Mouse (Mus musculus) small intestine, adult 2 months (tissue): Measurements from ENCODE around the gene Cacng2. TPM values are rescaled to one million over a fixed set of nuclear protein-coding genes. Genes with fewer than 3 reads are reported as not detected.
A peak's percentile ranks its signal among the peaks of the same experiment; 100 is the strongest.

Source experiments
- H3K27ac ChIP-seq: fragments of 200-500 bp; 2 replicates; pipeline ENCODE4 v1.5.1; 2012; ENCODE audit warnings: low read depth, low read length, control low read depth, inconsistent platforms; ENCODE audit not compliant: insufficient read depth
- H3K27me3 ChIP-seq: fragments of 200-500 bp; 2 replicates; pipeline ENCODE4 v1.6.1; 2012; ENCODE audit warnings: mild to moderate bottlenecking, moderate library complexity, low read length, inconsistent platforms; ENCODE audit not compliant: control insufficient read depth, insufficient read depth
- H3K36me3 ChIP-seq: fragments of 200-500 bp; 2 replicates; pipeline ENCODE4 v1.6.1; 2012; ENCODE audit warnings: mild to moderate bottlenecking, low read length, control low read depth, inconsistent platforms; ENCODE audit not compliant: control insufficient read depth, insufficient read depth
- H3K4me1 ChIP-seq: fragments of 200-500 bp; 2 replicates; pipeline ENCODE4 v1.6.1; 2012; ENCODE audit warnings: low read length, inconsistent platforms, mixed read lengths; ENCODE audit not compliant: control insufficient read depth, insufficient read depth, insufficient read length
- H3K4me3 ChIP-seq: fragments of 200-500 bp; 2 replicates; pipeline ENCODE4 v1.5.1; 2012; ENCODE audit warnings: low read depth, mild to moderate bottlenecking, control low read depth, inconsistent platforms, low read length, moderate library complexity
- CTCF ChIP-seq: fragments of 200-500 bp; IDR thresholded peaks from 2 replicates; pipeline ENCODE4 v1.5.1; 2012; ENCODE audit warnings: low read depth, mild to moderate bottlenecking, control low read depth, inconsistent platforms, low read length, moderate library complexity, mixed read lengths; ENCODE audit not compliant: insufficient replicate concordance, insufficient read length; ENCODE audit errors: extremely low read depth
- POLR2A ChIP-seq: fragments of 200-500 bp; IDR thresholded peaks from 2 replicates; pipeline ENCODE4 v1.6.1; 2012; ENCODE audit warnings: low read depth, mild to moderate bottlenecking, control low read depth, inconsistent platforms, low read length, moderate library complexity
- WGBS: fragments of 180-500 bp; shearing (Covaris S2); methylation state at CpG from one replicate; pipeline ENCODE4 v1.1.7; 2018; 5-methylcytosine and 5-hydroxymethylcytosine counted together
- polyA plus RNA-seq: library from polyadenylated mRNA; depleted of rRNA; stranded (reverse); fragments of >200 nt; gene quantifications from 2 replicates; pipeline ENCODE4 v1.2.3, GENCODE M21; 2012

The Cacng2 gene
- polyA plus RNA-seq, 1 experiment = 0.04 TPM

- Histone ChIP-seq H3K4me1 (no peaks in the 10 kb centered on the region), H3K4me3 (no peak overlapping the region), H3K36me3 (peaks cover 89% of the 10 kb centered on the region), H3K27me3 (no peaks in the 10 kb centered on the region), H3K27ac (no peak overlapping the region)
- TF ChIP-seq CTCF (no peak), POLR2A (no peak)
- 95% methylated on average over 5 of the region's 5 CpGs for WGBS
Observed at GRCm38 (mm10) chr15:77962447-77962846, 157.4 kb downstream of the Cacng2 start.

- 86% methylated on average over 6 of the region's 6 CpGs for WGBS
- no peak overlapping the region for H3K27ac ChIP-seq
- H3K36me3 ChIP-seq = peaks cover 72% of the 10 kb centered on the region
- H3K27me3 ChIP-seq = peaks cover 3% of the 10 kb centered on the region; the same call in 1 of the 2 replicates
- TF ChIP-seq POLR2A (no peak), CTCF (no peak)
- no peak overlapping the region for H3K4me3 ChIP-seq
- peaks cover 13% of the 10 kb centered on the region for H3K4me1 ChIP-seq
Observed at GRCm38 (mm10) chr15:77960693-77961092, 159.1 kb downstream of the Cacng2 start.

- H3K36me3 ChIP-seq = peaks cover 46% of the 10 kb centered on the region
Observed at GRCm38 (mm10) chr15:77958071-77958470, 161.8 kb downstream of the Cacng2 start.

GRCm38 (mm10) chr15:77957625-77958024 lies 162.2 kb downstream of the Cacng2 start:
- peaks cover 14% of the 10 kb centered on the region for H3K4me1 ChIP-seq
- WGBS = 37% methylated on average over 5 of the region's 5 CpGs
- no peak overlapping the region for H3K4me3 ChIP-seq
- H3K27me3 ChIP-seq = peaks cover 5% of the 10 kb centered on the region; the same call in 1 of the 2 replicates
- TF ChIP-seq POLR2A = no peak
- no peak for TF ChIP-seq CTCF
- peaks cover 41% of the 10 kb centered on the region for H3K36me3 ChIP-seq
- H3K27ac ChIP-seq = no peak overlapping the region

More at GRCm38 (mm10) chr15:77958071-77958470, 161.8 kb downstream of the Cacng2 start:
- no peak overlapping the region for H3K27ac ChIP-seq
- H3K27me3 ChIP-seq = peaks cover 5% of the 10 kb centered on the region; the same call in 1 of the 2 replicates
- 57% methylated on average over 3 of the region's 3 CpGs for WGBS
- TF ChIP-seq CTCF (no peak), POLR2A (no peak)
- no peak overlapping the region for H3K4me3 ChIP-seq
- H3K4me1 ChIP-seq = peaks cover 14% of the 10 kb centered on the region

GRCm38 (mm10) chr15:77956404-77956901 lies 163.4 kb downstream of the Cacng2 start, which contains the start of gene Foxred2:
Gene Foxred2 (minus strand): TSS chr15:77956722.
- Histone ChIP-seq H3K4me1 (peaks cover 14% of the 10 kb centered on the region), H3K27ac (no peak within 1 kb of the TSS), H3K4me3 (peak within 1 kb of the TSS; percentile 68), H3K36me3 (peaks cover 29% of the 10 kb centered on the region), H3K27me3 (peaks cover 5% of the 10 kb centered on the region; the same call in 1 of the 2 replicates)
- no peak for TF ChIP-seq CTCF
- no peak for TF ChIP-seq POLR2A
- under 1% methylated on average over 39 of the region's 39 CpGs for WGBS

GRCm38 (mm10) chr15:77955440-77956403 lies 164.1 kb downstream of the Cacng2 start:
- H3K36me3 ChIP-seq = peaks cover 22% of the 10 kb centered on the region
- peaks cover 14% of the 10 kb centered on the region for H3K4me1 ChIP-seq
- TF ChIP-seq CTCF (no peak), POLR2A (no peak)
- no peak overlapping the region for H3K27ac ChIP-seq
- WGBS = 14% methylated on average over 52 of the region's 52 CpGs
- H3K27me3 ChIP-seq = peaks cover 5% of the 10 kb centered on the region; the same call in 1 of the 2 replicates
- peak overlapping the region; percentile 68 for H3K4me3 ChIP-seq

GRCm38 (mm10) chr15:77954362-77954761 lies 165.5 kb downstream of the Cacng2 start:
- no peak for TF ChIP-seq CTCF
- TF ChIP-seq POLR2A = no peak
- H3K4me1 ChIP-seq = peaks cover 14% of the 10 kb centered on the region
- no peak overlapping the region for H3K27ac ChIP-seq
- H3K27me3 ChIP-seq = peaks cover 5% of the 10 kb centered on the region; the same call in 1 of the 2 replicates
- H3K4me3 ChIP-seq = no peak overlapping the region
- WGBS = 92% methylated on average over 2 of the region's 2 CpGs
- H3K36me3 ChIP-seq = peaks cover 9% of the 10 kb centered on the region
